Mouse (Mus musculus) Muller cell, postnatal 12 days (primary cell): ENCODE results near the gene Igfbp7.
"Not testable (repeated sequence)": the region's sequence is repeated elsewhere in the genome, so short reads cannot be mapped to it uniquely, and the experiment has no call there.

Source experiments
- DNase-seq: peaks from one replicate; pipeline ENCODE4 v3.0.0-alpha.2; 2015; ENCODE audit errors: inconsistent ontology term

Igfbp7 gene

DNA sequence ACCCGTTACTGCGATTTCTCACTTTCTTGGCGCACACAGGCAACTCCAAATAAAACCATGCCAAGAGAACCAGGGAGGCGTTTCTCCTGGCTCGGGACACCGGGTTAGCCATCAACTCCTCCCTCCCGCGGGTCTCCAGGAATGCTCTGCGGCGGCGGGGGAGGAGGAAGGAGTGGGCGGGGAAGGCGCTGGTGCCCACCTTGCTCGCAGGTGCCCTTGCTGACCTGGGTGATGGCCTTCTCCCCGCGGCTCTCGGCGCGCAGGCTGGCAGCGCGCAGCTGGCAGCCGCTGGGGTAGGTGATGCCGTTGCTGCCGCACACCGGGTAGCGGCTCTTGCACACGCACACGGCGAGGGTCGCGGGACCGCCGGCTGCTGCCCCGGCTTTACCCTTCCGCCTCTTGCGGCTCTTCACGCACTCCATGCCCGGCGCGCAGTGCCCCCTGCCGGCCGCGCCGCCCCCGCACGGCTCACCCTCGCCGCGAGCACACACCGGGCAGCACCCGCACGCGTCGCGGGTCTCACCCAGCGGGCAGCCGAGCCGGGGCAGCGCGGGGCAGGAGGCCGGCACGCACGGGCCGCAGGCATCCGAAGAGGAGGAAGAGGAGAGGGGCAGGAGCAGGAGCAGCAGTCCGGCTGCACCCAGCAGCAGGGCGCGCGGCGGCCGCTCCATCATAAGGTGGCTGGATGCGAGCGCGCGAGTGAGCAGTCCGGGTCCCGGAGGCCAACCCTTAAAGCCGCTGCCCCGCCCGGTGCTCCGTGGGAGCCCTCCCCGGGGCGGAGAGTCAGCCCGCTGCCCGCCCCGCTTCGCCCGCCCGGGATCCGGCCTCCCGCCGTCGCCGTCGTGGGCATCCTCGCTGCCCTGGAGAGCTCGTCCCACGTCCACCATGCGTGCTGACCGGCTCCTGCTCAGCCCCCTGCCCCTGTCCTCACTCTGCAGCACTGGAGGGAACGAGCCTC is at the start of gene Igfbp7:
Igfbp7 (minus strand) TSS at position 701 of the 958 bp plus-strand sequence.
- peak; percentile 87 for DNase-seq

DNA sequence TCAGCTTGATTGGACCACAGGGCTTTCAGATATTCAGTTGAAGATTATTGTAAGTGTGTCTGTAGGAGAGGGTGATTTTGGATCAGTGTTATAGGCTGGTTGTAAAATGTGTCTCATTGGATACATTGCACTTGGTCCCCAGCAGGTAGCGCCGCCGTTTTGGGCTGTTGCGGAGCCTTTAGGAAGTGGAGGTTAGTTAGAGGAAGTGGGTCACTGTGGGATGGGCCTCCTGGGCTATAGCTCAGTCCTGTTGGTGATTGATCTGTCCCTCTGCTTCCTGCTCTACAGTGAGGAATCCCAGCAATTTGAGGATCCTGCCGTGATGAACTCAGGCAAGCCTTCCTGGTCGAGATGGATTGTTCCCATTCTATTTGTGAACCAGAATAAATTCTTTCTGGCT is 44.3 kb upstream of the Igfbp7 start:
- no peak for DNase-seq

DNA sequence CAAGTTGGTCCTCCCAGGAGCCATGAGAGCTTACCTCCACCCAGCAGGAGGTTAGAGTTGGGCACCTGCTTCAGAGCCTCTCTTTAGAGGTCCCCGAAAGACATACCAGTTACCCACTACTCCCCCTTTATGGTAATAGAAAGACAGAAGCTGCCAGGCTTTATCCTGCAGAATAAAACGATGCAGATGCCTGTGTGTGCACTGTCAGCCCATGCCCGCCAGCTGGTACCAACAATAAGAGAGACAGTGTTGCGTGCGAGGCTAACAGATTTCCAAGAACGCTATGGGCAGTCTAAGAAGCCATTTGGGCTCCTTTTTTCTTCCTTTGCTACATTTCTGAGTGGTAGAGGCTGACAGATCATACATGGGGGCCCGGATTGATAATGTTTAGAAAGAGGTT is 41.7 kb upstream of the Igfbp7 start:
- DNase-seq = no peak

DNA sequence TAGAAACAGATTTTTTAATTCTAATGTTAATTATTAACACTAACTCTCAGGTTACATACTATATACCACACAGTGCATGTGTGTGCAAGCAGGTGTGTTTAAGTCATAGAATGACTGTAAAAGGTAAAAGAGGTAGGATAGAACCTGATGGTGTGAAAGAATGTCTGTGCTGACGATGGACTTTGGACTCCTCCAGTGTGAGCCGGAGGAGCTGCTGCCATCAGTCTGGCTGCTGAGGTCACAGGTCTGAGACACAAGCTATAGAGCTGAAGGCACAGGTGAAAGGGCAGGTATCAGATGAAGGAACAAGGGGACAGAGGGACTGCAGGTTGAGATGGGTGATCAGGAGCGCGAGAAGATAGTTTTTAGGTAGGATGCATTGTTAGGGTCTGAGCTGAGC is 37.6 kb upstream of the Igfbp7 start:
- no peak for DNase-seq

DNA sequence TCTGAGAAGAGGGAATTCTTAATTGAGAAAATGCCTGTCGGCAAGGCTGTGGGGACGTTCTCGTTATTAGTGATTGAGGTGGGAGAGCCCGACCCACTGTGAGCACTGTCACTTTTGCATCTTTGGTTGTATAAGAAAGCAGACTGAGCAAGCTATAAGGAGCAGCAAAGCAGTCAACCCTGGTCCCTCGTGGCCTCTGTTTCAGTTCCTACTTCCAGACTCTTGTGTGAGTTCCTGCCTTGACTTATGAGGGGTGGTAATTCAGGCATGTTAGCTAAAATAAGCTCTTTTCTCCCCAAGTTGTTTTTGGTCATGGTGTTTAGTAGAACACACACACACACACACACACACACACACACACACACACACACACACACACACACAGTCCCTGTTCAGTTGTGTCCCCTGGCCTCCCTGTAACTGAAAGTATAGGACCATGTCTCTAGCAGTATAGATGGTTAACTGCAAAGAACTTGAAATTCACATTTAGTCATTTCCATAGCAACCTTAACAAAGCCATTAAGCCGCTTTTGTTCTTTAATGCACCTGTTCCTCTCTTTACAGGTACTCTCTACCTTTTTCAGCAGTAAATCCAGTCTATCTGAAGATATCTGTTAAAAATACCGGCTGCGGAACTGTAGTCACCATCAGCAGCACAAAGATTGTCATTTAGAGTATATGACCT is 36.2 kb upstream of the Igfbp7 start:
- DNase-seq = no peak

DNA sequence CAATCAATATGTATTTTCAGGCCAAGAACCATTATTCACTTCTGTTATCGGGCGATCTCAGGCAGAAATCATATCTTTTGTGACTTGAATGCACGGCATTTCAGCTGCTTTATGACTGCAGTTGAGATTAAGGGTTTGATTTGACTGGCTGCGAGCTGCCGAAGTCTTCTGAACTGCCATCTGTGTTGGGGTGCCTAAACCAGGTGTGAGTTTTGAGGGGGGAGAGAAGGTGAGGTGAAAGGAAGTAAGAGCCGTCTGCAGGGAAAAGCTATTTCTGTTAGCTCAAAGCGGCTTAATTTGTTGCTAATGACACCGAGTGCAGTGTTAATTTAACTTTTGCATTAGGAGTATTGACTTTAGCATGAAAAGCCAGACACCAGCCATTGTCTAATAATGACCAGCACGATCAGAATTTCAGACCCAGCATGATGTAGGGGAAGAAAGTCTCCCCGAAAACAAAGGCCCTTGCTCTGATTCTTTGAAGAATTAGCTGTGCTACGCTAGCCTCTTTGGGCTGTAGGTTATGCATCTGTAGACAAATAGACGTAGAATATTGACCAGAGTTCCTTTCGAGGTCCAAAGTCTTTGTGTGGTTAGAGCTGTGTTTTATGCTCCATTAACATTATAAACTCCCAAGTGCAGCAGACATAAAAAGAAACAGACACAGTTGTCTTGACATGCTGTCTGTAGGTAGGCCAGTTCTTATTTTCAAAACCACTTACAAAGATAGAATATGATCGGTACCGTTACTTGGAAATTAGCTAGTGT is 35.2 kb upstream of the Igfbp7 start:
- no peak for DNase-seq

DNA sequence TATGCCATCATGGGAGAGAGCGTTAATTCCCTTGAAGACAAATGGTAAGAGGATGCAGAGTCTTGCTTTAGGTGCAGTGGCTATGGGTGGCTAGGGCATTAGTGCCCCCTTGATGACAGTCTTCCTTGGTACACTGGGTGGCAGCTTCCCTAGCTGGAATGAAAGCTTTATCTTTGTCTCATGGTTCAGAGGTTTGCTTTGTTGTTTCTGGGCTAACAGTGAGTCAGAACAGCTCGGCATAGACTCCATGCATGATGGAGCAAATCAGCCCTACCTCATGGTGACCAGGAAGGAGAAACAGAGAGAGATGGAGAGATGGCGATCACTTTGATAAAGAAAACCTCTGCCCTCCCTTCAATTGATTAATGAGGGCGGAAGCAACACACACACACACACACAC is 28.5 kb upstream of the Igfbp7 start:
- peak; percentile 57 for DNase-seq

DNA sequence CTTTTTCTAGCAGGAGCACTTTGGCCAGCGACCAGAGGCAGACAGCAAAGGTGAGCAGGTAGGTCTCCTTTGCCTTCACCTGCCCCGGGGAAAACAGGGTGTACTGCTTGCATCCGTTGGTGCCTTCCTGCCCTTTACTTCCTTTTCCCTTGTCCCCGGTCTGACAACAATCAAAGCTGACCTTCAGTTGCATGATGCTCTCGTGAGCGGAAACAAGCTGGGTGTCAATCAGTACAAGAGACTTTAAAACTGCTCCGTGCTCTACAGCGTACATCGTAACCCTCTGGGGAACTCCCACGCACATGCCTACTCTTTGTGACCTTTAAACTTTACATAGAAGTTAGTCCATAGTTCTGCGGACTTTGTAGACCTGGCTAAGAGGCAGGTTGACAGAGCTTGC is 26.2 kb upstream of the Igfbp7 start:
- no peak for DNase-seq

DNA sequence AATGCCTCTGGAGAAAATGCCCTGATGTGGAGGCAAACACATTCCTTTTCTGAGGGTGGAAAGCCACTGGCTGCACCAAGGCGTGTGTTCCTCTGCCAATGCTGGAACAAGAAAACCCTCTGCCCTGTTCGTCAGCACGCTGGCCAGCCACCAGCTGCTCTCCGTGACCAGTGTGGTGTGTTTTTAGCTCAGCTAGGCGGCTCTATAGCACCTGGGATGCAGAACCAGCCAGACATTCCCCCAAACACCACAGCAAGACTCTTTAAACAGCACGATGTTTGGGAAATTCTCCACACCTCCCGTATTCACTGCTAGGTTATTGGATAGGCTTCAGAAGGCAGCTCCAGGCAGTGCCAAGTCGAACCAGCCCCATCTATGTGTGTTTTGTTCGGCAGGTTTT is 25.7 kb upstream of the Igfbp7 start:
- DNase-seq = peak; percentile 14

DNA sequence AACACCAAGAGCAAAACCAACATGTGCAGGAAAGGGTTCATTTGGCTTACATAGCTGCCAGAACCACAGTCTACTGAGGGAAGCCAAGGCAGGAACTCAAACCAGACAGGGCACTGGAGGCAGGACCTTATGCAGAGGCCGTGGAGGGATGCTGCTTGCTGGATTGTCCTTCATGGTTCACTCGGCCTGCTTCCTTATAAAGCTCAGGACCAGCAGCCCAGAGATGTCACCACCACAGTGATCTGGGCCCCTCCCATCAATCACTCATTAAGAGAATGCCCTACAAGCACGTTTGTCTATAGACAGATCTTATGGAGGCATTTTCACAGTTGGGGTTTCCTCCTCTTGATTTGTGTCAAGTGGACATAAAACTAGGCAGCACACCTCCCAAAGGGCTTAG is 25.3 kb upstream of the Igfbp7 start:
- DNase-seq = no peak

DNA sequence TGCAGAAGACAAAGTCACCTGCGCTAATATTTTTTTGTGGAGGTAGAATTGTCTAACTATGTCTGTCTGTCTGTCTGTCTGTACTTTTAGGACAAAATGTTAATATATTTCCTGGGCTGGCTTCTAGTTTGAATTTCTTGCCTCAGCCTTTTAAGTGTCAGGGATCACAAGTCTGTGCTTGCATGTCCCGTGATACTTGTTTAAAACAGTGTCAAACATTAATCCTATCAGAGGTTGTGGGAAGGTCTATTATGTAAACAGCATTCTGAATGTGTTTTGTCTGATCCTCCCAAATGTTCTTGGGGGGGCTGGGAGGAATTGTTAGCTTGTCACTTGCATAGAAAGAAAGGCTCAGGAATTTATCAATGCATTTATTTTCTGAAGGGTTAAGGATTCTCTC is 24.6 kb upstream of the Igfbp7 start:
- no peak for DNase-seq

DNA sequence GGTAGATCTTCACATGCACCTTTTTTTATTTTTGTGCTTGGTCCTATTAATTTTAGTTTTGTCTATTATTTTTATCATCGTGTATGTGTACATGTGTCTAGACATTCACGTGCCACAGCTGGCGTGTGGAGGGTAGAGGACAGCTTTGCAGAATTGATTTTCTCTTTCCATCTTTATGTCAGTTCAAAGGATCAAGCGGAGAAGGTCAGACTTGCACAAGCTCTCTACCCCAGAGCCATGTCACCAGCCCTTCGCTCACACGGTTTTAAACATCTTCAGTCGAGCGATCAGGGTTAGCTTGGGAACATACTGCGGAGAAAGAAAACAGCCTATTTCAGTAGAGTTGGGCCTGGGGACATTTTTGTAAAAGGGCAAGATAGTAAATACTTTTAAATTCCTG is 23.2 kb upstream of the Igfbp7 start:
- DNase-seq = no peak

DNA sequence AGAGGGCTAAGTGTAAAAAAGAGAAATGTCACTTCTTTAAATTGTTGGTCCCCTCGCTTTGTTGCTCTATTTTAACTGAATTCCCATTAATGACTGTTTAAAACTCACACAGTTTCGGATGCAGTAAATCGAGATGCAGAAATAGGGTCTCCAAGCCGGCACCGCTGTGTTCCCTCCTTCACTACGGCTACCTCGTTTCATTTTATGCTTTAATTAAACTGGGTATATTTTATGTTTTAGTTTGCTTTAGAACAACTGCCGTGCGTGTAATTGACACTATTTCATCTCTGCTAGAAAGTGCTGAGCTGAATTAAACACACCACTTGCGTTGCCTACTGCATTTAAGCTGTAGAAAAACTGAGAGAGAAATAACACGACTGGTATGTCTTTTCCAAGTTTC is 22.6 kb upstream of the Igfbp7 start:
- no peak for DNase-seq

DNA sequence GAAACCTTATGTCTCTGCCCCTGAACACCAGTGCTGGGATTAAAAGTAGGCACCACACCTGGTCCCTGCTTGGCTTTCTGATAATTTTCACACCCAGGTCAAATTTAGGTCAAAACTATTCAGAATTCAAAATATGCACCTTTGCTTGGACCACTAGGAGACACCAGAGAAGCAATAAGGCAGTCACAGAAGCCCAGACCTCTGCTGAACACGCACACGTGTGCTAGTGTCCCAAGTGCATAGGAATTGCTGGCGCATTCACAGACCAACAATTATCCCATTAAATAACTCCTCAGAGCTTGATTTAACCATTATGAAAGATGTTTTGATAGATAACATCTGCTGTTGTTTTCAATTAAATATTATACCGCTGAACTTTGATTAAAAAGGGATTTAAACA is 22.2 kb upstream of the Igfbp7 start:
- no peak for DNase-seq

DNA sequence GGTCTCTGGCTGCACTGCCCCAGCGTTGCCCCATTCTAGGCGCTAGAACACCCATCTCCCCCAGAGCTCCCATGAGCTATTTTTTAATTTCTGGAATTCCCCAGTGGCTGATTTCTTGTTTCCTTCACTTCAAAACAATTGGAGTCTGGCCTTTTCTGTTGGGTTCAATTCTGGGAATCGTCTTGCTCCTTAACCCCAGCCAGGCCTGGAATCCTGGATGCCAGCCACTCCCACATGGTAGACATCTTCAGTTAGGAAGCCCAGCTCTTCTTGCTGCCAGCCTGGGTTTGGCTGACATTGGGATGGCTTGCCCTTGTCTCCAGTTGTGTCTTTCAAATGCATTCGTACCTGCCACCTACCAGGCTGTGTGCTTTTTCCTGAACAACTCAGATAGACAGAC is 20.7 kb upstream of the Igfbp7 start:
- DNase-seq = peak; percentile 6

DNA sequence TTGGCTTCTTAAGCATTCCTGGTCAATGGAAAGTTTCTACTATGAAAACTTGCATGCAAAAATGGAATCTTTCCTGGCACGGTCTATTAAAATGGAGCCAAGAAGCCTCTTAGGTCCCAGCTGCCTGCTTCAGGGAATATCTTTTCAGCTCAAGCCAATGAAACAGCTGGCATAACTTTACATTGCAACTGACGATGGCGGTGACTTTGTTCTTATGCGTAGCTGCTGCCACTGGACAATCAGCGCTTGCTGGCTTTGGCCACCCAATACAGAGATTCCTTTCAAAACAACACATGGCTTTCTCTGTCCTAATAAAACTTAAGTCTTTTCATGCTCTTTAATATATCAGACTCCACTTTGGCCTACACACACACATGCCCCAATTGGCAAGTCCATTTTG is 20.1 kb upstream of the Igfbp7 start:
- no peak for DNase-seq

DNA sequence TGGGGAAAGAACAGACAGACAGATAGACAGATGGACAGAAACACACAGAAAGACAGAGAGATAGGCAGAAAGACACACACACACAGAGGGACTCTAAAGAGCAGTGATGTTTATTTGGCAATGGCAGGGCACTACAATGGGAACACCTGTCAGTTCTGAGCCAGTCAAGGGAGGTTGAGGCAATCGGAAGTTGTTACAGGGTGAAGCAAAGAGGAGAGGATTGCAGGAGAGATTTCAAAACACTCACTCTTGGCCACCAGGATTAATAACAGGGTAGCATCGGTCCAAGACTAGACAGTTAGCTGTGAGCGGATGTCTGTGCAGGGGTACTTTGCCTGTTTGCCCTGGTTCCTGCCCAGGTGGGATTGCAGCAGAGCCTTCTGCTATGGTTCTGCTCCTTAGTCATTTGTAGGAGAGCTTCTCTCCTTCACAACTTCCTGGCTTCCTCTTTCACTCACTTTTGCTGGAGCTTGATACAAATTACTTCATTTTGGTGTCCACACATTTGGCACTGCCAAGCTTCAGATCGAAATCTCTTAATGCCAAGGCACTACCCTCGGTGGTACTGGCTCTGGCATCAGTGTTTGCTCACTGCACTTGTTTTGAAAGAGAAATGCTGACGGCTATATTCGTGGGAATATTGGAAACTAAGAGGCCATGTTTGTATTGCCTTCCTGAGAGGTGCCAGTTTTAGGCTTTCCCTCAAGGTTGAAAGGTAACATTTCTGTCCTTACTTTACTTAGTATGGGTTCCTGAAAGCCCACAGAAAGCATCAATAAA is 18.1 kb upstream of the Igfbp7 start:
- no peak for DNase-seq

DNA sequence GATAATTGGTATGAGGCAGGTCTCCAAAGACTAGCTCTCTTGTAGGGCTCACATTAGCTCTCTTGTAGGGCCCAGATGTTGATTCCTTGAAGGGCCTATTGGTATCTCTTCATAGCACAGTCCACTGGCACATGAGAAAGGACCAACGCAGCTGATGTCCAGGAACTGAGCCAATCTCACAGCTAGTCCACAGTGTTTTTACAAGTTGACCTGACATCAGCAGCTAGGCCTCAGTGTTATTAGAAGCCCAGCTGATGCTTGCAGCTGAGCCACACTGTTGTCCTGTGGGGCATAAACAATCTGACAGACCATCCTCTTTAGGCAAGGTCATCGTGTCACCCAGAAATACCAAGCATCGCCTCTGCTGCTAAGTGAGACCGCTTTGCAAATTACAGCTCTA is 11.7 kb upstream of the Igfbp7 start:
- DNase-seq = not testable (repeated sequence)

DNA sequence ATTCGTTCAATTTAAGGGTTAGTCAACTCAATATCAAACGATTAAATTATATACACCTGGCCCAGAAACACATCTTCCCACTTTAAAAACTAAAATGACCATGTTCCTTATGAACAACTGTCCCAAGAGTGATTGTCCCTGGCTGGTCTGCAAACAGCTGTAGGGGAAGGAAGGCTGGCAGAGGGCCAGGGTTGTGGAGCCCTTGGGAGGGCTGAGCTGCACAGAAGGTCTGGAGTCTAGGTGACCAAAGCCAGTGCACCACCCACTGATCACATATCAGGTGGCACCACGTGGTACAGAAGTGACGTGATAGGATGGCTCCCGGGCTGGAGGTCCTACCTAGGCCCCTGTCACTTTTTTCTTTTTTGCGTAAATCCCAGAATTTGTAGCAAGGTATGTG is 8.2 kb upstream of the Igfbp7 start:
- DNase-seq = no peak

DNA sequence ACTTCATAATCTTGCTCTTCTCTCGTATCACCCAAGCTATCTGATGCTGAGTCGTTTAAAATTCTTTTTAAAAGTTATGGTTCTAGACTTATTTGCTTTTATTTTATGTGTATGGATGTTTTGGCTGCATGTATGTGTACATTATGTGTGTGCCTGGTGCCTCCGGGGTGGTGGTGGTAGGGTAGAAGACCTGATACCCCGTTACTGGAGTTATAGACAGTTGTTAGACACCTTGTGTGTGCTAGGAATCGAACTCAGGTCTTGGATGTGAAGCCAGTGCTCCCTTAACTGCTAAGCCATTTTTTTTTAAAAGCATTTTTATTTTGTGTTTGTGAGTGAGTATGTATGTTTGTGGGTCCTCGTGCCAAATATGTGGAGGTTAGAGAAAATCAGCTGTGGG is 689 bp upstream of the Igfbp7 start:
- no peak for DNase-seq

DNA sequence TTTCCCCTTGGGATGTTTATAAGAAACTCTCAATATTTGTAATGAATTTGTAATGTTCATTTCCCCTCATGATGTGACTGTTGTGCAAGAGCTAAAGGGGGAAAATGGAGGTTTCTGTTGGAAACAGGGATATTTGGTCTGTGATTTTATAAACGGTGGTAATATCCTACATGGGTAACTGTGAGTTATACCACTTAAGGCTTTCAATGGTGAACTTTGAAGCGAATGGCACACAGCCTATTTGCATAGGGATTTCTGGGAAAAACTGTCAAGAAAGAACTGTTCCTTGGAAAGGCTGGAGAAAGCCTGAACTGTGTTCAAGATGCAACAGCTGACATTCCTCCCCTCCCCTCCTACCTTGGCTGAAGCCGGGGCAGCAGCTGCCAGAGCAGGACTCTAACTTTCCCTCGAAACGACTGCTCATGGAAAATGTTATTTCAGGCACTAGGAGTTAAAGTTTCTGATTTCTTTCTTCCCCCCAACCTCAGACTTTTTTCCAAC is 1.4 kb downstream of the Igfbp7 start:
- peak; percentile 25 for DNase-seq
